Mouse (Mus musculus): ENCODE measurements at regions not wholly inside any gene's neighbourhood (a gene's known extent, or its start where the extent isn't known, plus 50 kb on each side); places are given as distances from the start of the nearest gene placed in this dataset.

DNA sequence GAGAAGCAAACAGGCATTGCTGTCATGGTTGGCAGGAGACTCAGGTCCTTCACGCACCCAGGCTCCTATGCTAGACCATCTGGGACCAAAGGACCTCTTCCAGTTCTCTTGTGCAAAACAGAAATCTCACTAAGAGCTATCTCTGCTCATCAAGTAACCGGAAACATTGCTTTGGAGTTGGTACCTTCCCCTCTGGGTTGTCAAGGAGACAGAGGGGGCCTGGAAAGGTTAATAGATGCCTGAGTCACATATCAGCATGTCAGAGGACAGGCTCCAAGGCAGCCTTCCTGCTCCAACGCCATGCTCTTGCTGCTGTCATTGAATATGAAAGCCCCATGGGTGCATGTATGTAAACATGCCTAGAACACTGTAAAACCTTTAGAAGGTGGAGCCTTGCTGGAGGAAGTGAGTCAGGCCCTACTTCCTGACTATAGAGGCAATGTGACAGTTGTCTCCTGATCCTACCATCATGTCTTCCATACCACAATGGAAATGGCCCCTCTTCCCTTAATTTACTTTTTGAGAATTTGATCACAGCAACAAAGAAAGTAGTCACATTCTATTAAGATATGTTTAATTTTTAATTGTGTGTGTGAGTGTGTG, 103.8 kb downstream of the Hlx start:
- TF ChIP-seq POLR2A (IDR thresholded peaks at IDR 0.05; ENCODE audit: insufficient read length, low read depth) (no peak), E2F4 (IDR thresholded peaks at IDR 0.05; ENCODE audit: insufficient read depth) (no peak)
